Mouse (Mus musculus): ENCODE measurements around the gene Zfp263. TPM values are rescaled to one million over a fixed set of nuclear protein-coding genes. Genes with fewer than 3 reads are reported as not detected.

Gene Zfp263
- total and polyA plus RNA-seq, 2 experiments from 2014 or later, result 12.6 to 17.1 TPM

- ATAC-seq (ENCODE audit: insufficient read depth, low read depth), result no peak
Measured at GRCm38 (mm10) chr16:3742466-3742865, 1.4 kb upstream of the Zfp263 start.

GRCm38 (mm10) chr16:3744186-3744700 lies 350 bp downstream of the Zfp263 start:
- H3K4me2 ChIP-seq (ENCODE audit: low read depth, low read length), result peak overlapping the region; percentile 93
- H3K4me1 ChIP-seq (ENCODE audit: control insufficient read depth, insufficient read depth), result peaks cover 21% of the 10 kb centered on the region
- H3K27me3 ChIP-seq (ENCODE audit: control insufficient read depth, insufficient read depth, low read length), result no peaks in the 10 kb centered on the region
- TF ChIP-seq CTCF (IDR thresholded peaks at IDR 0.05; ENCODE audit: low read depth) (no peak), EP300 (IDR thresholded peaks at IDR 0.05; ENCODE audit: low read depth) (no peak)
- peak overlapping the region; percentile 66 for H3K4me3 ChIP-seq (ENCODE audit: low read depth, low read length)
- peaks cover 31% of the 10 kb centered on the region for H3K36me3 ChIP-seq (replicated peaks; ENCODE audit: control insufficient read depth, insufficient read depth, low read length)
- peak; percentile 13 for DNase-seq (ENCODE audit: low spot score)
- ATAC-seq (ENCODE audit: insufficient read depth, low read depth), result peak; percentile 32
- H3K9ac ChIP-seq (replicated peaks; ENCODE audit: low read depth, low read length), result peak overlapping the region; percentile 89
- H3K9me3 ChIP-seq (replicated peaks; ENCODE audit: control insufficient read depth, low read length), result peaks cover 8% of the 10 kb centered on the region
- under 1% methylated on average over 32 of the region's 32 CpGs for WGBS
- peak overlapping the region; percentile 90 for H3K27ac ChIP-seq (ENCODE audit: low read depth)

More at GRCm38 (mm10) chr16:3742466-3742865, 1.4 kb upstream of the Zfp263 start:
- no peak overlapping the region for H3K27ac ChIP-seq (ENCODE audit: low read depth)
- no peak overlapping the region for H3K4me3 ChIP-seq (ENCODE audit: low read depth, low read length)
- 93% methylated on average over 6 of the region's 6 CpGs for WGBS
- no peaks in the 10 kb centered on the region for H3K9me3 ChIP-seq (replicated peaks; ENCODE audit: control insufficient read depth, low read length)
- H3K9ac ChIP-seq (replicated peaks; ENCODE audit: low read depth, low read length), result no peak overlapping the region
- DNase-seq (ENCODE audit: low spot score), result no peak
- TF ChIP-seq EP300 (IDR thresholded peaks at IDR 0.05; ENCODE audit: low read depth), result no peak
- no peak overlapping the region for H3K4me2 ChIP-seq (ENCODE audit: low read depth, low read length)
- H3K4me1 ChIP-seq (ENCODE audit: control insufficient read depth, insufficient read depth), result peaks cover 21% of the 10 kb centered on the region
- H3K36me3 ChIP-seq (replicated peaks; ENCODE audit: control insufficient read depth, insufficient read depth, low read length), result peaks cover 16% of the 10 kb centered on the region
- H3K27me3 ChIP-seq (ENCODE audit: control insufficient read depth, insufficient read depth, low read length), result no peaks in the 10 kb centered on the region

- Histone ChIP-seq H3K36me3 (replicated peaks; ENCODE audit: control insufficient read depth, insufficient read depth, low read length) (peaks cover 45% of the 10 kb centered on the region), H3K4me3 (ENCODE audit: low read depth, low read length) (no peak overlapping the region), H3K9me3 (replicated peaks; ENCODE audit: control insufficient read depth, low read length) (peaks cover 19% of the 10 kb centered on the region), H3K4me2 (ENCODE audit: low read depth, low read length) (peak overlapping the region; percentile 93), H3K9ac (replicated peaks; ENCODE audit: low read depth, low read length) (no peak overlapping the region), H3K27ac (ENCODE audit: low read depth) (no peak overlapping the region), H3K4me1 (ENCODE audit: control insufficient read depth, insufficient read depth) (peaks cover 21% of the 10 kb centered on the region), H3K27me3 (ENCODE audit: control insufficient read depth, insufficient read depth, low read length) (no peaks in the 10 kb centered on the region)
- WGBS, result 79% methylated on average over 4 of the region's 4 CpGs
- DNase-seq (ENCODE audit: low spot score) (no peak), ATAC-seq (ENCODE audit: insufficient read depth, low read depth) (no peak)
- TF ChIP-seq EP300 (IDR thresholded peaks at IDR 0.05; ENCODE audit: low read depth), result no peak
- TF ChIP-seq CTCF (IDR thresholded peaks at IDR 0.05; ENCODE audit: low read depth), result no peak
Measured at GRCm38 (mm10) chr16:3745656-3746055, 1.8 kb downstream of the Zfp263 start.

GRCm38 (mm10) chr16:3748976-3749375 lies 5.1 kb downstream of the Zfp263 start:
- H3K4me2 ChIP-seq (ENCODE audit: low read depth, low read length), result no peak overlapping the region
- H3K27ac ChIP-seq (ENCODE audit: low read depth), result no peak overlapping the region
- no peak overlapping the region for H3K4me3 ChIP-seq (ENCODE audit: low read depth, low read length)
- ATAC-seq (ENCODE audit: insufficient read depth, low read depth), result no peak
- no peak overlapping the region for H3K9ac ChIP-seq (replicated peaks; ENCODE audit: low read depth, low read length)
- H3K36me3 ChIP-seq (replicated peaks; ENCODE audit: control insufficient read depth, insufficient read depth, low read length), result peaks cover 60% of the 10 kb centered on the region
- 99% methylated on average over 3 of the region's 3 CpGs for WGBS
- no peak for DNase-seq (ENCODE audit: low spot score)
- H3K4me1 ChIP-seq (ENCODE audit: control insufficient read depth, insufficient read depth), result peaks cover 19% of the 10 kb centered on the region
- H3K9me3 ChIP-seq (replicated peaks; ENCODE audit: control insufficient read depth, low read length), result peaks cover 19% of the 10 kb centered on the region
- TF ChIP-seq CTCF (IDR thresholded peaks at IDR 0.05; ENCODE audit: low read depth) (no peak), EP300 (IDR thresholded peaks at IDR 0.05; ENCODE audit: low read depth) (no peak)
- no peaks in the 10 kb centered on the region for H3K27me3 ChIP-seq (ENCODE audit: control insufficient read depth, insufficient read depth, low read length)

GRCm38 (mm10) chr16:3771603-3772002 lies 27.7 kb downstream of the Zfp263 start:
- Histone ChIP-seq H3K9me3 (replicated peaks; ENCODE audit: control insufficient read depth, low read length) (no peaks in the 10 kb centered on the region), H3K27me3 (ENCODE audit: control insufficient read depth, insufficient read depth, low read length) (no peaks in the 10 kb centered on the region), H3K4me3 (ENCODE audit: low read depth, low read length) (no peak overlapping the region), H3K4me2 (ENCODE audit: low read depth, low read length) (no peak overlapping the region), H3K4me1 (ENCODE audit: control insufficient read depth, insufficient read depth) (no peaks in the 10 kb centered on the region), H3K27ac (ENCODE audit: low read depth) (no peak overlapping the region), H3K36me3 (replicated peaks; ENCODE audit: control insufficient read depth, insufficient read depth, low read length) (no peaks in the 10 kb centered on the region), H3K9ac (replicated peaks; ENCODE audit: low read depth, low read length) (no peak overlapping the region)
- TF ChIP-seq CTCF (IDR thresholded peaks at IDR 0.05; ENCODE audit: low read depth), result no peak
- no peak for TF ChIP-seq EP300 (IDR thresholded peaks at IDR 0.05; ENCODE audit: low read depth)
- ATAC-seq (ENCODE audit: insufficient read depth, low read depth) (no peak), DNase-seq (ENCODE audit: low spot score) (no peak)
- WGBS, result 94% methylated on average over 4 of the region's 4 CpGs

- ATAC-seq (ENCODE audit: insufficient read depth, low read depth), result no peak
Measured at GRCm38 (mm10) chr16:3776365-3776764, 32.5 kb downstream of the Zfp263 start.

More at GRCm38 (mm10) chr16:3776365-3776764, 32.5 kb downstream of the Zfp263 start:
- TF ChIP-seq EP300 (IDR thresholded peaks at IDR 0.05; ENCODE audit: low read depth), result no peak
- TF ChIP-seq CTCF (IDR thresholded peaks at IDR 0.05; ENCODE audit: low read depth), result no peak
- no peaks in the 10 kb centered on the region for H3K9me3 ChIP-seq (replicated peaks; ENCODE audit: control insufficient read depth, low read length)
- H3K4me3 ChIP-seq (ENCODE audit: low read depth, low read length), result no peak overlapping the region
- H3K4me2 ChIP-seq (ENCODE audit: low read depth, low read length), result no peak overlapping the region
- 70% methylated on average over 3 of the region's 3 CpGs for WGBS
- no peaks in the 10 kb centered on the region for H3K36me3 ChIP-seq (replicated peaks; ENCODE audit: control insufficient read depth, insufficient read depth, low read length)
- H3K27me3 ChIP-seq (ENCODE audit: control insufficient read depth, insufficient read depth, low read length), result no peaks in the 10 kb centered on the region
- no peak overlapping the region for H3K9ac ChIP-seq (replicated peaks; ENCODE audit: low read depth, low read length)
- no peaks in the 10 kb centered on the region for H3K4me1 ChIP-seq (ENCODE audit: control insufficient read depth, insufficient read depth)
- DNase-seq (ENCODE audit: low spot score), result no peak
- no peak overlapping the region for H3K27ac ChIP-seq (ENCODE audit: low read depth)

Data from heart, postnatal 0 days (tissue).